Mouse (Mus musculus) heart, embryonic 11.5 days (tissue): ENCODE results near the gene Lgals3bp. TPM values are rescaled to one million over a fixed set of nuclear protein-coding genes. Genes with fewer than 3 reads are reported as not detected.
A peak's percentile ranks its signal among the peaks of the same experiment; 100 is the strongest.

Experiments
- ATAC-seq: fragments of 200-750 bp; cut with Nextera tagmentation; replicated peaks from 2 replicates; pipeline ENCODE4 v1.8.0; 2017; ENCODE audit warnings: moderate library complexity; ENCODE audit not compliant: insufficient number of reproducible peaks, low FRiP score, low TSS enrichment
- H3K27ac ChIP-seq: fragments of 300-500 bp; sonication (generic); 2 replicates; pipeline ENCODE4 v1.5.1; 2014; ENCODE audit warnings: mild to moderate bottlenecking, low read depth, low read length
- H3K27me3 ChIP-seq: fragments of 300-500 bp; sonication (generic); 2 replicates; pipeline ENCODE4 v1.6.1; 2014; ENCODE audit warnings: mild to moderate bottlenecking, low read length, mixed read lengths; ENCODE audit not compliant: control insufficient read depth, insufficient read depth
- H3K36me3 ChIP-seq: fragments of 300-500 bp; sonication (generic); 2 replicates; pipeline ENCODE4 v1.6.1; 2014; ENCODE audit warnings: mild to moderate bottlenecking, low read length, moderate library complexity, mixed read lengths; ENCODE audit not compliant: control insufficient read depth, insufficient read depth
- H3K4me1 ChIP-seq: fragments of 300-500 bp; sonication (generic); 2 replicates; pipeline ENCODE4 v1.6.1; 2014; ENCODE audit warnings: low read length; ENCODE audit not compliant: control insufficient read depth, insufficient read depth
- H3K4me2 ChIP-seq: fragments of 300-500 bp; sonication (generic); 2 replicates; pipeline ENCODE4 v1.6.1; 2014; ENCODE audit warnings: mild to moderate bottlenecking, moderate library complexity
- H3K4me3 ChIP-seq: fragments of 300-500 bp; sonication (generic); 2 replicates; pipeline ENCODE4 v1.5.1; 2014; ENCODE audit warnings: low read depth, low read length
- H3K9ac ChIP-seq: fragments of 300-500 bp; sonication (generic); 2 replicates; pipeline ENCODE4 v1.6.1; 2014; ENCODE audit warnings: mild to moderate bottlenecking, low read depth, low read length, moderate library complexity
- H3K9me3 ChIP-seq: fragments of 300-500 bp; sonication (generic); replicated peaks from 2 replicates; pipeline ENCODE4 v1.6.1; 2016; ENCODE audit warnings: low read length; ENCODE audit not compliant: control insufficient read depth
- WGBS: fragments of 180-500 bp; shearing (Covaris S2); extraction: QIAGEN DNeasy Blood & Tissue Kit; methylation state at CpG from one replicate; pipeline ENCODE4 v1.1.7; 2014; ENCODE audit not compliant: insufficient replicate concordance; 5-methylcytosine and 5-hydroxymethylcytosine counted together
- polyA plus RNA-seq: library from polyadenylated mRNA; unstranded; fragments of >200 nt; fragmentation: Nextera tagmentation; extraction: Ambion mirVana; gene quantifications from 2 replicates; pipeline ENCODE4 v1.2.1, GENCODE M21; 2014

Lgals3bp gene
- polyA plus RNA-seq, 1 experiment from 2014 or later = 3.1 TPM

DNA sequence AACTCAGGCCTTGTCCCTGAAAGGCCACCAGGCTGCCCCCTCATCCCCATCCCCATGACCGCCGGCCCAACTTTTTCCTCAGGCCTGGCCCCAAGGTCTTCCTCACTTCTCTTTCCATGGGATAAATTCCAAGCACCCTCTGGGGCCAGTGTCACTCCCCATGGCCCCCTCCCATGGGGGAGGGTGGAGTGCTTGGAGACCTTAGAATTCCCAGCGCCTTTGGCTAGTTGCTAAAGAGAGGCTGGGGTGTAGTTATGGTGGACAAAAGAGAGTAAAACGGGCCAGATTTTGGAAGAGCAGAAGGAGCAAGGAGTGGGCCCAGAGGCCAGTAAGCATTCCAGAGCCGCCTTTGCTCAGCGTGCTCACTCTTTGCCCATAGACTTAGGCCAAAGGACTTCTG, 46.3 kb downstream of the Lgals3bp start, which contains the start of gene Timp2:
Timp2 (minus strand) TSS at position 101 of the 400 bp plus-strand sequence.
- Histone ChIP-seq H3K27ac (peak within 1 kb of the TSS; percentile 74), H3K36me3 (0 out of 2 replicates have a peak, but pooled peaks cover 2% of the 10 kb centered on the region), H3K9me3 (no peaks in the 10 kb centered on the region), H3K4me1 (peaks cover 19% of the 10 kb centered on the region), H3K4me3 (peak within 1 kb of the TSS; percentile 72), H3K9ac (peak within 1 kb of the TSS; percentile 88), H3K4me2 (peak within 1 kb of the TSS; percentile 72), H3K27me3 (no peaks in the 10 kb centered on the region)
- 35% methylated on average over 6 of the region's 6 CpGs for WGBS
- ATAC-seq = no peak

DNA sequence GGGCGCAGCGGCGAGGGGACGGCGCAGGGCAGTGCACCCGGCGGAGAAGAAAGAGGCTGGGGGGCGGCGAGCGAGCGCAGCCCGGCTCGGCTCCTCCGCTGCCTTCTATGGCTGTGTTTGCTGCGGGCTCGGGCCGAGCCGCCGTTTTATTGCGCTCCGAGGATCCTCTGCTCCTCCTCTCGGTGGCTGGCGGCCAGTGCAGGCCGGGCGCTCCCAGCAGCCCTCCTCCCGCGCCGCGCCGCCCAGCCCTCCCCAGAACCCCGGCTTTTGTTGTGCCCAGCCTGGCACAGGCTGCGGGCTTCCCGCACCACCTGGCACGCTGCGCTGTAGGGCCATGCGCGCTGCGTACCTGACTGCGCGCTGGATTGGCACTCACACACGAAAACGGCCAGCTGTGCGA, 46.7 kb downstream of the Lgals3bp start:
- Histone ChIP-seq H3K27ac (peak overlapping the region; percentile 74), H3K27me3 (no peaks in the 10 kb centered on the region), H3K4me3 (peak overlapping the region; percentile 72), H3K9me3 (no peaks in the 10 kb centered on the region), H3K9ac (peak overlapping the region; percentile 88), H3K4me2 (peak overlapping the region; percentile 72), H3K4me1 (peaks cover 17% of the 10 kb centered on the region), H3K36me3 (0 out of 2 replicates have a peak, but pooled peaks cover 2% of the 10 kb centered on the region)
- ATAC-seq = peak; percentile 70
- WGBS = under 1% methylated on average over 27 of the region's 43 CpGs

DNA sequence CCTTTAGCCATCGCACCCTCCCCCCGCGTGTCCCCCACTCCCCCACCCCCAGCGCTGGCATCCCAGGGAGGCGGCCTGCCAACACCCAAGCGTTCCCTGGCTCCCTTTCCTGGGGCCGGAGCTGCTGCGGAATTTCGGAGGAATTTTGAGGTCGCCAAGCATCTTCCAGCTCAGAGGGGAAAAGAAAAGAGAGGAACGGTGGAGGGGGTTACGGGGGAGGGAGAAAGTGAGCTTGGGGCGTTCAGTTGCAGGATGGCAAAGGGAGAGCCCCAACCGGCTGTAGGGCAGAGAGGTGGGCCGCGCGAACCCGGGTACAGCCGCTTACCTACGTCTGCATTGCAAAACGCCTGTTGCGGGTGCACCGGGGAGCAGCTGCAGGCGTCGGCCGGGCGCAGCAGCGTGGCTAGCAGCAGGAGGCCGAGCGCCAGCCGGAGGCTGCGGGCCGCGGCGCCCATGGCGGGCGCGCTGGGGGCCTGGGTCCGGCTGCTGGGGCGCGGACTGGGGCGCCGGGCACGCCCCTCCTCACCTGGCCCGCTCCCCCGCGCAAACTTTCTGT, 47.2 kb downstream of the Lgals3bp start:
- ATAC-seq = peak; percentile 49
- peak overlapping the region; percentile 72 for H3K4me2 ChIP-seq
- H3K27me3 ChIP-seq = no peaks in the 10 kb centered on the region
- H3K9ac ChIP-seq = peak overlapping the region; percentile 88
- peak overlapping the region; percentile 72 for H3K4me3 ChIP-seq
- WGBS = under 1% methylated on average over 41 of the region's 47 CpGs
- peak overlapping the region; percentile 74 for H3K27ac ChIP-seq
- 0 out of 2 replicates have a peak, but pooled peaks cover 2% of the 10 kb centered on the region for H3K36me3 ChIP-seq
- no peaks in the 10 kb centered on the region for H3K9me3 ChIP-seq
- H3K4me1 ChIP-seq = peaks cover 18% of the 10 kb centered on the region

DNA sequence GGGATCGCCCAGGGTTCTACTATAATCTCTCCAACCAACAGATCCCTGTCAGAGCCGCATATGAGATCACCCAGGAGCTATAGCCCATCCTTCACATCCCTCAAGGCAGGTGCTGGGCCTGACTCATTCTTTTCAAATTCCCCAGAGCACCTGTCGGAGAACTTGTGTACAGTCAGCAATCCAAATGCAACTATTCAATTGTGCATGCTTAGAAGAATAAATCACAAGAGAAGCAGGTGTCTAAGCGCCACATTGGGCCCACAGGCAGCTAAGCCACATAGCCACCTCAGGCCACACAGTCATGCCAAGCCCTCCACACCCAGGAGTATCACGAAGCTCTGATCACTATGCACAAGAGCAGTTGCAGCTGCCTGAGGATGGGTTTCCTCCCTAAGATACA, 52.4 kb downstream of the Lgals3bp start:
- H3K36me3 ChIP-seq = peaks cover 2% of the 10 kb centered on the region; the same call in 1 of the 2 replicates
- no peak overlapping the region for H3K4me2 ChIP-seq
- no peak for ATAC-seq
- 78% methylated on average over 5 of the region's 5 CpGs for WGBS
- H3K4me1 ChIP-seq = peaks cover 47% of the 10 kb centered on the region
- no peaks in the 10 kb centered on the region for H3K27me3 ChIP-seq
- no peak overlapping the region for H3K27ac ChIP-seq
- no peaks in the 10 kb centered on the region for H3K9me3 ChIP-seq
- H3K4me3 ChIP-seq = no peak overlapping the region
- no peak overlapping the region for H3K9ac ChIP-seq

DNA sequence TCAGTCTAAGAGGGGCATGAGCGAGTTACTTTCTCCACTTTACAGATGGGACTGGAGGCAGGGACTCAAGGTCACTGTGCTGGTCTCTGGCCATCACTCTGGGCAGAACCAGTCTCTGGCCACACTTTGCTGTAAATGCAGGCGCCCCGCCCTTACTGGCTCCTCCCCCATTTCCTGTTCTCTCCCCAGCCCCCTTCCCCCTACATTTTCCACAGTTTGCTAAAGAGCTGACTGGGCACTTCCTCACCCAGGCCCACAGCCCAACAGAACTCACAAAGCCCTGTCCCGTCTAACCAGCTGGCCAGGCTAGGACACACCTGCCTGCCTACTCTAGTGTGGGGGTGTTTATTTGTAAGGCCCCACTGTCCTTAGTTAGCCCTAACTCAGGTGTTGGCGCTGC, 53.0 kb downstream of the Lgals3bp start:
- Histone ChIP-seq H3K36me3 (peaks cover 2% of the 10 kb centered on the region; the same call in 1 of the 2 replicates), H3K9ac (no peak overlapping the region), H3K4me3 (no peak overlapping the region), H3K9me3 (no peaks in the 10 kb centered on the region), H3K4me2 (no peak overlapping the region), H3K4me1 (peaks cover 44% of the 10 kb centered on the region), H3K27me3 (no peaks in the 10 kb centered on the region), H3K27ac (peak overlapping the region; percentile 59; the same call in 1 of the 2 replicates)
- 52% methylated on average over 5 of the region's 5 CpGs for WGBS
- peak; percentile 42; the same call in 1 of the 2 replicates for ATAC-seq

DNA sequence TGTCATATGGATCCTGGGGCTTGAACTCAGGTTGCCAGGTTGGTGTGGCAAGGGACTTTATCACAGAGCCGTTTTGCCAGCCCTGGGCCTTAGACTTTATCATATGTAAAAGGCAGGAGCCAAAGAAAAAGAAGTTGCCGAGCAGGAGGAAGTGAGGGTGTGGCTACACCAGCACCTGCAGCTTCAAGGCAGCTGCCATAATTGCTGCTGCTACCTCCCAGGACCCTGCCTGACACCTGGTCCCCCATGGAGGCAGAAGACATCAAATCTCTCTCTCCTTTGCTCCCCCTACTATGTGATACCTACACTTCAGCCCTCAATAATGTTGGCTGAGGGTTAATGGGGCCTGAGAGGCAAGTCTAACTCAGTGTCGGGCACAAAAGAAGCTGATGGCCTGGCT, 53.5 kb downstream of the Lgals3bp start:
- 52% methylated on average over 3 of the region's 3 CpGs for WGBS
- H3K9ac ChIP-seq = no peak overlapping the region
- H3K4me1 ChIP-seq = peaks cover 42% of the 10 kb centered on the region
- H3K4me2 ChIP-seq = no peak overlapping the region
- no peaks in the 10 kb centered on the region for H3K9me3 ChIP-seq
- peak overlapping the region; percentile 59; the same call in 1 of the 2 replicates for H3K27ac ChIP-seq
- H3K4me3 ChIP-seq = no peak overlapping the region
- H3K27me3 ChIP-seq = no peaks in the 10 kb centered on the region
- peaks cover 2% of the 10 kb centered on the region; the same call in 1 of the 2 replicates for H3K36me3 ChIP-seq
- ATAC-seq = 0 out of 2 replicates have a peak, but pooled peaks have one; percentile 15

DNA sequence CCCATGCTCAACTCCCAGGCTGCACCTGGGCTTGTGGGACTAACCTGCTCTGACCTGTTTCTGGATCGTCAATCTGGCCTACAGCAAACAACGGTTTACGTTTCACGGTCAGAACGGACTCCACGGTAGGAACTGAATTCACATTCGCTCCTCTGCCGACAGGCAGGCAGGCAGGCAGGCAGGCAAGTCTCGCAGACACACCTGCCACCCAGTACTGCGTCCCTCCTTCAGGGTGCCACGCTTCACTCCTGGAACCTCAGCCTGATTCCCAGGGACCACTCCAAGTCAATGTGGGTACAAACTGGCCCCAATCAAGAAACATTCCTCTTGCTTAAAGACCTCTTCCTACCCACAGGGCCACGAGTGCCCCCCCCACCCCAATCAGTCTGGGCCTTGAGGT, 54.0 kb downstream of the Lgals3bp start:
- no peak overlapping the region for H3K4me2 ChIP-seq
- H3K4me3 ChIP-seq = no peak overlapping the region
- no peak overlapping the region for H3K9ac ChIP-seq
- no peaks in the 10 kb centered on the region for H3K27me3 ChIP-seq
- no peak for ATAC-seq
- H3K4me1 ChIP-seq = peaks cover 37% of the 10 kb centered on the region
- H3K36me3 ChIP-seq = peaks cover 2% of the 10 kb centered on the region; the same call in 1 of the 2 replicates
- no peak overlapping the region for H3K27ac ChIP-seq
- WGBS = 83% methylated on average over 12 of the region's 12 CpGs
- H3K9me3 ChIP-seq = no peaks in the 10 kb centered on the region

DNA sequence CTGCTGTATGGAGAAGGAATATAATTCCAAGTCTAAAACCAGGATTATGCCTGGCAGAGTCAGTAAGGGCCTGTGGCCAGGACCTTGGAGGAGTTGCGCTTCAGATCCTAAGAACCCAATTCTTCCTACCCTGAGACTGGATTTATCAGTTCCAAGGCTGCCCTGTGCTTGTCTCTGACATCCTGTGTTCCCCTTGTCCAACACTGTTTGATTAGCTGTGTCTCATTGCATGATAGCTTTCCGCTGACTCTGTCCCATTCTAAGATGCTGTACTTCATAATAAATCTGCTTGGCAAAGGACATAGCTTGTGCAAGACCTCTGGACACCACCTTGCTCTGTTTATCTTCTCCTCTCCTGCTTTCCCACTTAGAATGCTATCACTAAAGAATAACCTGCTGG, 54.5 kb downstream of the Lgals3bp start:
- WGBS = 85% methylated on average over 2 of the region's 2 CpGs
- no peak overlapping the region for H3K4me2 ChIP-seq
- H3K36me3 ChIP-seq = peaks cover 2% of the 10 kb centered on the region; the same call in 1 of the 2 replicates
- no peak overlapping the region for H3K4me3 ChIP-seq
- no peak for ATAC-seq
- H3K9ac ChIP-seq = no peak overlapping the region
- H3K27ac ChIP-seq = no peak overlapping the region
- H3K9me3 ChIP-seq = no peaks in the 10 kb centered on the region
- no peaks in the 10 kb centered on the region for H3K27me3 ChIP-seq
- peaks cover 41% of the 10 kb centered on the region for H3K4me1 ChIP-seq
